Mouse (Mus musculus): Measurements from ENCODE around the gene Vtn.

Vtn gene

GRCm38 (mm10) chr11:78499004-78499403 lies at the start of gene Vtn:
TSS of gene Vtn (plus strand) at chr11:78499091.
- DNase-seq (ENCODE audit: low read depth, low spot score): no peak

DNA sequence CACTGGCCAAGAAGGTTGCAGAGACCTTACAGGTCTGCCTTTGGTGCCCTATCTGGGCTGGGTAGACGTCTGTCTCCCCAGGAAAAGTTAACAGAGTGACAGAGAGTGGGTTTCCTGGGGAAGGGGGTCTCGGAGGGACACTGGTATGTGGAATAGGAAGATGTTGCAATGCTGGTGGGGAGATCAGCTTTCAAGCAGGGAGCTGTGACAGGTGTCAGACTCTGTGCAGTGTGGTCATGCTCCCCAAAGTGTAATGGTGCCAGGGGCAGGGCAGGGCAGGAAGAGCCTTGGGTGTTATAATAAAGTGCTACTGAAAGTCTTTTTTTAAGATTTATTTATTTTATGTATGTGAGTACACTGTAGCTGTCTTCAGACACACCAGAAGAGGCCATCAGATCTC lies 48.6 kb upstream of the Vtn start:
- no peak for DNase-seq (ENCODE audit: low read depth, low spot score)

DNA sequence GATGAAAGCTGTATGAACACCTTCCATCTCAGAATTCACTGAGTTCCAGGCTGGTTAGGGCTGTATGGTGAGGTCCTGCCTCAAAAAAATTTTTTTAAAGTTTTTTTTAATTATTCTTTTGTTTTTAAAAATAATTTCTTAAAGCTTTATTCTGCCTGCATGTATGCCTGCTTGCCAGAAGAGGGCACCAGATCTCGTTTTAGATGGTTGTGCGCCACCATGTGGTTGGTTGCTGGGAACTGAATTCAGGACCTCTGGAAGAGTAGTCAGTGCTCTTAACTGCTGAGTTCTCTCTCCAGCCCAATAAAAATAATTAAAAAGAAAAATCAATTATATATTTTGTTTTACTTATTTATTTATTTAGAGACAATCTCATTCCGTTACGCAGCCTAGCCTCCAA lies 45.2 kb upstream of the Vtn start:
- peak; percentile 84 for DNase-seq (ENCODE audit: low read depth, low spot score)

GRCm38 (mm10) chr11:78454276-78454675 lies 44.6 kb upstream of the Vtn start:
- no peak for DNase-seq (ENCODE audit: low read depth, low spot score)

DNA sequence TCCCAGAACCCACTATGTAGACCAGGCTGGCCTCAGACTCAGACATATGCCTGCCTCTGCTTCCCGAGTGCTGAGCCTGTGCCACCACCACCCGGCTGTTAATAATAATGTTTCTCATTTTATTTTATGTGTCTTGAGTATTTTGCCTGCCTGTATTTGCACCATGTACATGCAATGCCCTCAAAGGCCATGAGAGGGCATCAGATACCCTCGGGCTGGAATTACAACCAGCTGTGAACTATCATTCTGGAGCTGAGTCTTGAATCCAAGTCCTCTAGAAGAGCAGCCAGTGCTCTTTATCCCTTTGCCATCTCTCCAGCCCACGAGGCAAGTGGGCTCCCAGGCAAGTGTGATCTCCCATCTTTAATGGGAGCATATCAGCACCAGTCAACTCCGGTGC lies 43.6 kb upstream of the Vtn start:
- peak; percentile 45 for DNase-seq (ENCODE audit: low read depth, low spot score)

GRCm38 (mm10) chr11:78458740-78459139 lies 40.2 kb upstream of the Vtn start:
- DNase-seq (ENCODE audit: low read depth, low spot score): no peak

GRCm38 (mm10) chr11:78461894-78462293 lies 37.0 kb upstream of the Vtn start:
- no peak for DNase-seq (ENCODE audit: low read depth, low spot score)

- DNase-seq (ENCODE audit: low read depth, low spot score): no peak
Observed at GRCm38 (mm10) chr11:78462669-78463068, 36.2 kb upstream of the Vtn start.

GRCm38 (mm10) chr11:78463286-78464036 lies 35.4 kb upstream of the Vtn start:
- DNase-seq (ENCODE audit: low read depth, low spot score): no peak

DNA sequence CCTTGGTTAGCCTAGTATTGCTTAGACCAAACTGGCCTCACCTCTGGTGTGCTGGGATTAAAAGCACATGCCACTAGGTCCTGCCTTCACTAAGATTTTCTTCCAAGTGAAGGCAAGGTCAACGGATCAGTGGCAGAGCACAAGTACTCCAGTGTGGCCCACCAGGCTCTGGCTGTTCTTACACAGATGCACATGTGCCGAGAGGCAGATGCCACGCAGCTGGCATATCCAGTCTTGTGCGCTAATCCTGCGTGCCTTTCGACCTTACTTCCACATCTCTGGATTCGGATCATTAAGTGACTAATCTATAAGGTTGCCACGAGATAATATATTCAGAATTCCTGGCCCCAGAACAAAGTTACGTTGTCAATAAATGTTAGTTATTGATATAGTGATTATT lies 33.8 kb upstream of the Vtn start:
- DNase-seq (ENCODE audit: low read depth, low spot score): no peak

DNA sequence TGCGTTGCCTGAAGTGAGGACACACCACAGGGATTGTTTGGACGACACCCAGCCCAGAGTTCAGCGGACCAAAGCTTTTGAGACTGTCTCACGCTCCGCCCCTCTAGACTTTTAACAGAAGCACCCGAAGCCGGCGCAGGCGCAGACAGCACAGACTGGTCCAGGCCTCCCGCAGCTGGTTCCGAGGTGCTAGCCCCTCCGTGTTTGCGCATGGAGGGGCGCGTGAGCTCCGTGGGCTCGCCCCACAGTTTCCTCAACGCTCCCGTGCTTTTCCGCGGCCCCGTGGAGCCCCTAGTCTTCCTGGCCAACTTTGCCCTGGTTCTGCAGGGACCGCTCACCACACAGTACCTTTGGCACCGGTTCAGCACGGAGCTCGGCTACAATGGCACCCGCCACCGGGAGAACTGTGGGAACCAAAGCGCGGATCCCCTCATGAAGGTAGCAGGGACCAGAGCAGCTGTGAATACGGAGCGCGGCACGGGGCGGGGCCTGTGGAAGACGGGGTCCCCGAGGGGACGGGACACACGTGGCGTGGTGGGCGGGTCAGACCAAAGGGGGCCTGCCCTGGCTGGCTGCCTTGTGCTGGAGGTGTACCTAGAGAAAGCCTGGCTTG lies 33.2 kb upstream of the Vtn start, which contains the start of gene Slc46a1:
Gene Slc46a1 (plus strand): TSS at position 130 of the 613 bp plus-strand sequence.
- peak; percentile 80 for DNase-seq (ENCODE audit: low read depth, low spot score)

GRCm38 (mm10) chr11:78466242-78466912 lies 32.5 kb upstream of the Vtn start:
- DNase-seq (ENCODE audit: low read depth, low spot score): no peak

- no peak for DNase-seq (ENCODE audit: low read depth, low spot score)
Observed at GRCm38 (mm10) chr11:78467515-78467914, 31.4 kb upstream of the Vtn start.

DNA sequence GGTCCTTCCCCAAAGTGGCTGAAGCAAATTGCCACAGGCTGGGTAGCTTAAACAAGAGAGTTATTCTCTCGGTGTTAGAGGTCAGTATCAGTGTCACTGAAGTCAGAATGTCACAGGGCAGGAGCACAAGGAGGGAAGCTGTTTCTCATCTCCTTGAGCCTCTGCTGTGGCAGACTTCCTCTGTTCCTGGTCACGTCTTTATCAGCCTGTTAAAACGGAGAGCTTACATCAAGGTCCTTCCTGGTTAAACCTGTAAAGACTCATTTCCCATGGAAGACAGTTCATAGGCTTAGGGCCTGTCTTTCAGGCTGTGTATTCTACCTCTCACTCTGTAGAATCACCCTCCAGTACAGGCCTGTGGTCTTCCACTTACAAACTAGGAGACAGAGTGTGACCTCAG lies 31.0 kb upstream of the Vtn start:
- DNase-seq (ENCODE audit: low read depth, low spot score): no peak

GRCm38 (mm10) chr11:78471326-78472103 lies 27.4 kb upstream of the Vtn start:
- DNase-seq (ENCODE audit: low read depth, low spot score): no peak

DNA sequence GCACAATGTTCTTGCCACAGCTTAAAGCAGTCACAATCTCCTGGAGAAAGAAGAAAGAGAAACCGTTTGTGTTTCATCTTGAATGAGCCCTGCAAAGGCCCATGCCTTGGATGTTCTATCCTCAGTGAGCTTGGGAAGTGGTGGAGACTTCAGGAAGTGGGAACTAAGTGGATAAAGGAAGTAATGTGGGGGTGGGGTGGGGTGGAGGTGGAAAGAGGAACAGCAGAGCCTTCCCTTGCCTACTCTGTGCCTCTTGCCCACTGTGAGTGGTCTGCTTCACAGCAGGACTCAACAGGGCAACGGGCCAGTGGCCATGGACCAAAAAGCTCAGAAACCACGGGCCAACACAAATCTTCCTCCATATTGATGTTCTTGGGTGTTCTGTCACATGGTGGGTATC lies 23.6 kb upstream of the Vtn start:
- DNase-seq (ENCODE audit: low read depth, low spot score): no peak

- no peak for DNase-seq (ENCODE audit: low read depth, low spot score)
Observed at GRCm38 (mm10) chr11:78483639-78484038, 15.3 kb upstream of the Vtn start.

DNA sequence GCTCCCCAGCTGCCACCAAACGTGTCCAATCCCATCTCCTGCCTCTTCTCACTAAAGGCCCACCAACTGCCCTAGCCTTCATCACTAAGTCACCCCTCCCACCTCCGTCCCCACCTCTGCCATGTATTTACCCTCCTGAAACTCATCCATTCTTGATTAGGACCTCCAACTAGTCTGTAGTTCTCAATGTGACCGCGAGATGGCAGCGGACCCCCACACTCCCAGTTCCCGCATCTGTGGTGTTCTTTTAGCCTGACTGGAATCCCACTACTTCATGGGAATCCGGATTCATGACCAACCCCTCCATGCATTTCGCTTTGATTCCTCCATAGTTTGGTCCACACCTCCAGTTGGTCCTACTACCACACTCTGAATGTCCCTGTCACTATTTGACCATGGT lies 10.7 kb upstream of the Vtn start:
- peak; percentile 80 for DNase-seq (ENCODE audit: low read depth, low spot score)

DNA sequence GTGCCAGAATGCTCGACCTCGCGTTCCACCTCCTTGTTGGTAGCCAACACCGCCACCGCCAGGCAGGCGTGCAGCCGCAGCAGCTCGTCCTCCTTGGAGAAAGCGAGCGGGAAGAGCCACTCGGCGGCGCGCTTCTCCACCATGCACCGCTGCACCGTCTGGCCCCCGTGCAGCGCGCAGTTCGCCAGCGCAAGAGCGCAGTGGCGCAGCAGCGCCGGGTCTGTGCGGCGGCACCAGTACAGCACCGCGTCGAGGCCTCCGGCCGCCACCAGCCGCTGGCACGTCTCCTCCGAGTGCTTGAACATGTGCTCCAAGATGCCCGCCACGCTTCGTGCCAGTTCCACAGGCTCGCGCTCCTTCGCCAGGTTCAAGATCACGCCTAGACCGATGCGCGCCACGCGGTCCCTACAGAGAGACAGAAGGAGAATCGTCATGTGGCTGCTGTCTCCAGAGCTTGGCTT lies 8.1 kb upstream of the Vtn start:
- DNase-seq (ENCODE audit: low read depth, low spot score): peak; percentile 92

GRCm38 (mm10) chr11:78495904-78496303 lies 3.0 kb upstream of the Vtn start:
- DNase-seq (ENCODE audit: low read depth, low spot score): no peak

DNA sequence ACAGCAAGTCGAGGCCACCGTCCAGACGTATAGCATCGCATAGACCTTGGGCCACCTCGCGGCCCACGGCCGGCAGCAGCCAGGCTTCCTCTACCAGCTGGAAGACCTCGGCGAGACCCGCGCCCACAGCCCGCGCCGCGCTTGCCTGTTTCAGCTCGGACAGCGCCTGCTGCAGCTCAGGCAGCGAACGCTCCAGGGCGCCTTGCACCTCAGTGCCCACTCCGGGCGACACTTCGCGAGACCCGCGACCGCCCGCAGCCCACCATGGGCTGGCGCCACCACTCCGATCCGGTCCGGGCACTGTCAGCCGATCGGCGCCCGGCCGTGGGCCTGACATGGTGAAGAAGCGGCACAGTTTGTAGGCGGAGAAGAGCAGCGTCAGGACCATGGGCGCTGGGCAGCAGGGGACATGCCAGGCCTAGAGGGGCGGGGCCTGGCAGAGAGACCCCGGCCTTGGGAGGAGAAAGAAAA lies 1.8 kb upstream of the Vtn start:
- peak; percentile 61 for DNase-seq (ENCODE audit: low read depth, low spot score)
